Mouse (Mus musculus) bone marrow, adult 2 months (tissue): Measurements from ENCODE around the gene Snn.

Experiments used
- CTCF ChIP-seq: fragments of 200-500 bp; IDR thresholded peaks from 2 replicates; pipeline ENCODE4 v1.5.1; 2011; ENCODE audit warnings: low read length, control low read depth; ENCODE audit not compliant: control insufficient read depth, insufficient read depth
- POLR2A ChIP-seq: fragments of 200-500 bp; IDR thresholded peaks from 2 replicates; pipeline ENCODE4 v1.6.1; 2011; ENCODE audit warnings: low read depth, mild to moderate bottlenecking, control low read depth, low read length, borderline replicate concordance; ENCODE audit not compliant: control insufficient read depth

DNA sequence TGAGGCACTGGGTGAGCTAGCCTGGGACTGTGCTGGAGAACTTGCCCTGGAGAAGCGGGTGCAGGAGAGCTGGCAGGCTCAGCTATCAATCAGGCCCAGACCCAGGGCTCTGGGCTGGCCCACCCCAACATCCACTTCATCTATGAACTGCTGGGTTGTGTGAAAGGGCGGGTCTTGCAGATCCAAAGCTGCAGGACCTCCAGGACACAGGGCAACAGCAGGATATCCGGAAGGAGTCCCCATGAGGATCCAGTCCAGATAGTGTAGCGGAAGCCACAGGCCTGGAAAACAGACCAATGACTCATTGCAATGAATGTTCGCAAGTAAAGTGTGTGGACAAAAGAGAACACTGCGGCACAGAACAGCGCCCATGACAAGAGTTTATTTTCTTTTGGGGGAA, 14.3 kb upstream of the Snn start:
- no peak for TF ChIP-seq POLR2A
- no peak for TF ChIP-seq CTCF
